Mouse (Mus musculus) liver, postnatal 0 days (tissue): ENCODE data around the gene C2cd2.

ENCODE experiments used
- CTCF ChIP-seq: sonication (generic); IDR thresholded peaks from 2 replicates; pipeline ENCODE4 v1.5.1; 2016; ENCODE audit warnings: antibody characterized with exemption, low read depth
- EP300 ChIP-seq: IDR thresholded peaks from 2 replicates; pipeline ENCODE4 v1.6.1; 2016; ENCODE audit warnings: antibody characterized with exemption, low read depth, mild to moderate bottlenecking

- no peak for TF ChIP-seq CTCF
- TF ChIP-seq EP300, result no peak
Measured at GRCm38 (mm10) chr16:97912873-97913272, 49.5 kb downstream of the C2cd2 start.
